Mouse (Mus musculus) liver, embryonic 14.5 days (tissue): ENCODE data around the gene Olfr1265.

Experiments
- CTCF ChIP-seq: IDR thresholded peaks from 2 replicates; pipeline ENCODE4 v1.5.1; 2016; ENCODE audit warnings: antibody characterized with exemption, low read depth, control low read depth
- EP300 ChIP-seq: IDR thresholded peaks from 2 replicates; pipeline ENCODE4 v1.6.1; 2016; ENCODE audit warnings: antibody characterized with exemption, low read depth

- TF ChIP-seq CTCF = no peak
- TF ChIP-seq EP300 = no peak
Measured at GRCm38 (mm10) chr2:90025477-90025876, 9.7 kb upstream of the Olfr1265 start, which contains the start of gene Olfr1264.
